Mouse (Mus musculus): ENCODE measurements around the gene Krtap3-1.
"Not testable (repeated sequence)": the region's sequence is repeated elsewhere in the genome, so short reads cannot be mapped to it uniquely, and the experiment has no call there.

Krtap3-1 gene

DNA sequence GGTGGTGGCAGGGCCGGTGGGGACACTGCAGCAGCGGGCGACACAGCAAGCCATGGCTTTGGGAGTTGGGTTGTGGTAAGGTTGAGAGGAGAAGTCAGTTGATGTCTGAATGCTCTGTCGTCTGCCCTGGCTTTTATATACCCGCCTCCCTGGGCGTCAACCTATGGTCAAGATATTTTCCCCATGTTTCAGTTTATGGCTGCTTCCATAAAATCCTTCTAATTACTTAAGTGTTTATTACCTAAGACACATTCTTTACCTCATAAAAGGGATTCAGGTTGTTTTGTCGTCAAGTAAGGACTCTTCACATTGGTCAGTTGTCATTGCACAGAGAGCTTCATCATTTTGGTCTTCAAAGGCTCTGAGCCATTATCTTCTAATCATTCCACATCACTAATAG is at the start of gene Krtap3-1:
Gene Krtap3-1, minus strand, starts transcription at position 101 of the 400 bp plus-strand sequence.
- no peak for DNase-seq (ENCODE audit: low spot score)

- no peak for DNase-seq (ENCODE audit: low spot score)
Observed at GRCm38 (mm10) chr11:99614796-99615363, 48.5 kb upstream of the Krtap3-1 start, which contains the start of gene Krtap2-4. Gene Krtap2-4, minus strand, starts transcription at chr11:99614846.

DNA sequence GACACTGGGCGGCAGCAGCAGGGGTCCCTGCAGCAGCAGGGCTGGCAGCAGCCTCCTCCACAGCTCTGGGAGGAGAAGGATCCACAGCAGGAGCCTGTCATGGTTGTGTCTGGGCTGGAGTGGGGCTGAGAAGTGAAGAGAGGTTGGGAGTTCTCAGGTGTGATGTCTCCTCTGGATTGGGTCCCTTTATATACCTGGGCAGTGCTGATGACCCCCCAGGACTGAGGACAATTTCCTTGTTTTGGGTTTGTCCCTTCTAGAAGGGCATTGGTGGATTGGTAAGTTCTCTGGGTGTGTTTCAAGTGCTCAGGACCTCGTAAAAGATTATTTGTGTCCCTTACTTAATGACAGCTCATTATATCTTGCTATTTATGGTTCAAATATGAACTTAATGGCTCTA is 43.7 kb upstream of the Krtap3-1 start, which contains the start of gene Gm11937:
Gene Gm11937, minus strand, starts transcription at position 101 of the 400 bp plus-strand sequence.
- DNase-seq (ENCODE audit: low spot score): not testable (repeated sequence)

GRCm38 (mm10) chr11:99609126-99609525 is 42.7 kb upstream of the Krtap3-1 start:
- no peak for DNase-seq (ENCODE audit: low spot score)

DNA sequence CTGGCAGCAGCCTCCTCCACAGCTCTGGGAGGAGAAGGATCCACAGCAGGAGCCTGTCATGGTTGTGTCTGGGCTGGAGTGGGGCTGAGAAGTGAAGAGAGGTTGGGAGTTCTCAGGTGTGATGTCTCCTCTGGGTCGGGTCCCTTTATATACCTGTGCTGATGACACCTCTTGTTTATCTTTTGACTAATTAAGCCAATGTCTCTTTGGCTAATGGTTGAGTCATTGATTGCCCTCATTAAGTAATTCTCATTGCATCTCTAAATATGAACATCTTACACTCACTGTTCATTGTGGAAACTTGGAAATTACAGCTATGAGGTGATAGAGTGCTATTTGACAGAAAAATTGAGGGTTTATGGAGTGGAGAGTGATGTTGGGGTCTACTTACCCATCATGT is 36.8 kb upstream of the Krtap3-1 start, which contains the start of gene Gm11938:
Gene Gm11938, minus strand, starts transcription at position 101 of the 400 bp plus-strand sequence.
- DNase-seq (ENCODE audit: low spot score): not testable (repeated sequence)

DNA sequence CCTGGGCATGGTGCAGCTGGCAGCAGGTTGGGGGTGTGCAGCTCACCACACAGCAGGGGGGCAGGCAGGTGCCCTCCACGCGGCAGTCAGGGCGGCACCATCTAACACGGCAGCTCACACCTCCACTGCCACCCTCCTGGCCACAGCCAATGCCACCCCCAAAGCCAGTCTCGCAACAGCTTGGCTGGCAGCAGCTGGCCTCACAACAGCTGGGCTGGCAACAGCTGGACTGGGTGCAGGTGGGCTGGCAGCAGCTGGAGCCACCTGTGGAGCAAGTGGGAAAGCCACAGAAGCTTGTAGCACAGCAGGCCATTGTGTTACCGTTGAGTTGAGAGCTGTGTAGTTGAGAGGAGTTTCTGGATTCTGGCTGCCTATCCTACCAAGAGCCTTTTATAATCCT is 31.3 kb upstream of the Krtap3-1 start, which contains the start of gene Krtap9-3:
Gene Krtap9-3, minus strand, starts transcription at position 364 of the 400 bp plus-strand sequence.
- not testable (repeated sequence) for DNase-seq (ENCODE audit: low spot score)

GRCm38 (mm10) chr11:99590981-99591380 is 24.6 kb upstream of the Krtap3-1 start, which contains the start of gene Krtap1-3:
Gene Krtap1-3, minus strand, starts transcription at chr11:99591339.
- DNase-seq (ENCODE audit: low spot score): no peak

DNA sequence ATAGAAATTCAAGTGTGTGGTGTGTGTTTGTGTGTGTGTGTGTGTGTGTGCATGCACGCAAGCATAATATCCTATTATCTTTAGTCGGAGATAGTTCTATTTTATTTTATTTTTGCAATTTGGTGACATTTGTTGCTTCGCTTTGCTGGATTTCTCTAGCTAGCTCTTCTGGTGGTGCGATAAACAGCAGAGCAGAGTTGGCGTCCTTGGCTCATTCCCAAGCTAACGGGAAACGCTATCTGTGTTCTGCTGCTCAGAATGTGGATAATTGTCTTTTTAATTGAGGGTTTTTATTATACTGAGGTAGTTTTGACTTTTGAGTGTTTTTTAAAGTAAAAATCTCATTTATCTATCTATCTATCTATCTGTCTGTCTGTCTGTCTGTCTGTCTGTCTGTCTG is 18.7 kb upstream of the Krtap3-1 start:
- no peak for DNase-seq (ENCODE audit: low spot score)

- DNase-seq (ENCODE audit: low spot score): no peak
Observed at GRCm38 (mm10) chr11:99583245-99583704, 16.8 kb upstream of the Krtap3-1 start, which contains the start of gene Krtap1-4. Gene Krtap1-4, minus strand, starts transcription at chr11:99583654.

DNA sequence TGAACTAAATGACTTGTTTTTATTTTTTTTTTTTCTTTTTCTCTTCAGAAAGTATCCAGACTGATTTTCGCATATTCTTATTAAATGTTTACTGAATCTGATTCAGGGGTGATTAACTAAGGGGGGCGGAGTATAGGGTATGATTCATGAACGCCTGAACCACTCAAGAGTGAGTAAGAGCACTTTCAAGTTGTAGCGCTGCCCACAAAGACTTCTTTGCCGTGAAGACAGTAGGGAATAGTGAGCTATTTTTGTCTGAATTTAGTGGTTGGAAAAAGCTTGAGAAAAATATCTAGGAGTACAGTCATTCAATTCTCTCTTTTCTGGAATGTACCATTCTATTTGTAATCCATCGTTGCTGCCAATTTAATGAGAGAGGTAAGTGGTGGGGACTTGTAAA is 15.1 kb upstream of the Krtap3-1 start:
- no peak for DNase-seq (ENCODE audit: low spot score)

DNA sequence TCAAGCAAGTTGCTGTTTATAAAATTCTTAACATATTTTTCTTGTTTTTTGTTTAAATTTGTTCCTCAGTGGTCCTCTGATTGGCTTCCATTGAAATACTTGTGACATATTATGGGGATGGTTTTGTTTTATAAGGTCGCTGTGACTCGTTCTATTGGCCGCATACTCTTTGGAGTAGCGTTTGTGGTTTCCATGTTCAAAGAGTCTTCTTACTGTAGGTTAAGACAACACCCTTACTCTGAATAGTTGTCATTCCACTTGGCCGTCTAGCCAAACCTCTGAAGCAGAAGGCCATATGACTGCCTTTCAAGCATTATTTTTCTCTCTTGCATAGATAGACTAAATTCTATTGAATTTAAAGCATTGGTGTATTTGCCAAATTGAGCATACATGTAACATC is 14.6 kb upstream of the Krtap3-1 start:
- DNase-seq (ENCODE audit: low spot score): no peak

DNA sequence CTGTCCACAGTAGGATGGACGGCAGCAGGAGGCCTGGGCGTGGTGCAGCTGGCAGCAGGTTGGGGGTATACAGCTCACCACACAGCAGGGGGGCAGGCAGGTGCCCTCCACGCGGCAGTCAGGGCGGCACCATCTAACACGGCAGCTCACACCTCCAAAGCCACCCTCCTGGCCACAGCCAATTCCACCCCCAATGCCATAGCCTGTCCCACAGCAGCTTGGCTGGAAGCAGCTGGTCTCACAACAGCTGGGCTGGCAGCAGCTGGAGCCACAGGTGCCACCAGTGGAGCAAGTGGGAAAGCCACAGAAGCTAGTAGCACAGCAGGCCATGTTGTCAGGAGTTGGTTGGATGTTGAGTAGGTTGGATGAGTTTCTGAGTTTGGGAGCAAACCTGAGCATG is 14.2 kb upstream of the Krtap3-1 start, which contains the start of gene Krtap1-5:
Gene Krtap1-5, minus strand, starts transcription at position 381 of the 400 bp plus-strand sequence.
- no peak for DNase-seq (ENCODE audit: low spot score)

GRCm38 (mm10) chr11:99574106-99574505 is 7.7 kb upstream of the Krtap3-1 start:
- peak; percentile 72 for DNase-seq (ENCODE audit: low spot score)

- no peak for DNase-seq (ENCODE audit: low spot score)
Observed at GRCm38 (mm10) chr11:99573164-99573563, 6.7 kb upstream of the Krtap3-1 start.

DNA sequence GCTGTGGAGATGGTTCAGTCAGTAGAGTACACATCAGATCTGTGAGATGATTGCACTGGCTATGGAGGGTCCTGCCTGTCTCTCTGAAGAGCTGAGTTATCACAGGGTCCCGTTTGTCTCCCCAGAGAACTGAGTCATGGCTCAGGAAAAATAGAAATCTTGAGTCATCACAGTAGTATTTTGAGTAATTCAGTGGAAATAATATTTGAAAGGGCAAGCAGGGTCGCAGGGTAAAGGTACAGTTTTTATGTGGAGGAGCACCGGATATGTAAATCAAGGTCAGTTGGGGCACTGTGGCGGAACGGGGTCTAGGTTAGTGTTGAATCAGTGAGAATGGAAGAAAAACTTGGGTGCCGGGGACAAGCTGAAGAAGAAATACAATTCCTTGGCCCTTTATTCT is 3.9 kb downstream of the Krtap3-1 start:
- no peak for DNase-seq (ENCODE audit: low spot score)

DNA sequence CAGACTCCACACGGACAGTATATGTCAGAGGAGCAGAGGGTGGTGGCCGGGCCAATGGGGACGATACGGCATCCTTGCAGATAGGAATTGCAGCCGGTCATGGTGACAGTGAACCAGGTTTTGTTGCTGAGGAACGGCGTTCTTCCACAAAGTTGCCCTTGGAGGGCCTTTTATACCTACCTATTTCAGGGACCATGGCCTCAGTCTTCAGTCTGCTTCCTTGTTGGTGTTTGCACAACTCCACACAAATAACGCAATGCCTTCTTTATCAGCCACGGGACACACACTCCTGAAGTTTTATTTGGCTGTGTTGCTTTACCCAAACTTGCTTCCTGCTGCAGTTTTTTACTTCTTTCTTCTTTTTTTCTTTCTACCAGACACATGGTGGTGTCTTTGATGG is 7.1 kb downstream of the Krtap3-1 start, which contains the start of gene Gm11939:
Gene Gm11939, minus strand, starts transcription at position 101 of the 400 bp plus-strand sequence.
- DNase-seq (ENCODE audit: low spot score): no peak

DNA sequence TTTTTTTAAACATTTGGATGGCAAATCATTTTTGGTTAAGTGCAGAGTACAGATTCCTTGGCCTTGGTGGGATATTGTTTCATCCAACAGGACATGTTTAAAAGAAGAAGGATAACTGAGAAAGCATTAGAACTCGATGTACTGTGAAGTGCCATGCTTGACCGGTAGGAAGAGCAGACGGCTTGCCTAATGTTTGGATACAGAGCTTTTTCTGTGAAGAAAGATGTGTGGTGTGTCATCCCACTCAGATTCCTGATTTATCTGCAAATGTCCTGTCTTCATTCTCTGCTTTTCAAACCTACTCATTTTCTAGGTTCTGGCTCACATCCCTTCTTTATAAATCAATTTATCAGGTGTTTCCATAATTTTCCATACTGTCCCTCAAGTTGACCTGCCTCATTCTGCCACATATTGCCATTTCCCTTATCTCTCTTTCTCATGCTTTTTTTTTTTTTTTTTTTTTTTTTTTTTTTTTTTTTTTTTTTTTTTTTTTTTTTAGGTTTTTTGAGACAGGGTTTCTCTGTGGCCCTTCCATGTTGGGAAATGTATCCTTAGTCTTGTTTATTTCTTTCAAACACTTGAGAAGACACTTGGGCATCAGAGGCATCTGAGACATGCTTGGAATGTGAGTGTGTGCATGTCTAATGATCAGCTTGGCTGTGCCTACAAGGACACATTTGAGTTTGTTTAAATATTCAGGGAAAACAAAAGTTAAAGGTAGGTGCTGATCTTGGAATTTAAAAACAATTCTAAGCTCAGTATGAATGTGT is 8.3 kb downstream of the Krtap3-1 start:
- DNase-seq (ENCODE audit: low spot score): no peak

DNA sequence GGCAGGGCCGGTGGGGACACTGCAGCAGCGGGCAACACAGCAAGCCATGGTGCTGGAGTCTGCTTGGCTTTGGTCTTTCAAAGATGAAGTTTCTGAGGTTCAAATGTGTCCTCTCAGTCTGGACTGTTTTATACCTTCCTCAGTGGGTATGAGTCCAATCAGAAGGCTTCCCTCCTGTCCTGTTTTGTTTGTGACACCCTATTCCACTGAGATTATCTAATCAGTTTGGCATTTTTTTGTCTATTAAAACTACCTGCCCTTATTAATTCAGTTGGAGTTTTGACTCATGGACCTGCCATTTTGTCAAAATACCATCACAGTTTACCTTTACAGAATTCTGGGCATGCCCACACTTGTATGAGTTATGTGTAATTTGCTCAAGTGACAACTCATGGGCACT is 9.7 kb downstream of the Krtap3-1 start, which contains the start of gene Krtap3-2:
Gene Krtap3-2, minus strand, starts transcription at position 101 of the 400 bp plus-strand sequence.
- no peak for DNase-seq (ENCODE audit: low spot score)

- no peak for DNase-seq (ENCODE audit: low spot score)
Observed at GRCm38 (mm10) chr11:99556195-99556594, 10.2 kb downstream of the Krtap3-1 start.

- DNase-seq (ENCODE audit: low spot score): no peak
Observed at GRCm38 (mm10) chr11:99550765-99551164, 15.7 kb downstream of the Krtap3-1 start, which contains the start of gene Krtap3-3. Gene Krtap3-3, minus strand, starts transcription at chr11:99550865.

DNA sequence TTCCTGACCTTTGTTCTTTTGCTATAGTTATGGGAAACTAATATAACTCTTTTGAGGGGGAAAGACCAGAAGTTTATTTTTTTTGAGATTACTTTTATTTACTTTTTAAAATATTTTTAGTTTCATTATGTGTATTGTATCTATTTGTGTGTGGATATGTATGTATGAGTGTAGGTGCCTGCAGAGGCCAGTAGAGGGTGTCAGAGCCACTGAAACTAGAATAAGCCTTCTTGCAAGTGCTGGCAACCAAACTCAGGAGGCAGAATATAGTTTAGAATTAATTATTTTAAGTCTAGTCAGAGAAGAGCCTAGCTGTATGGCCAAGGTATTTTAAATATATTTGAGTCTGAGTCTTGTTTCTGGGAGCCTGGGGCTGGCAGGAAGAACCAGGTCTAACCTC is 18.5 kb downstream of the Krtap3-1 start:
- DNase-seq (ENCODE audit: low spot score): no peak

DNA sequence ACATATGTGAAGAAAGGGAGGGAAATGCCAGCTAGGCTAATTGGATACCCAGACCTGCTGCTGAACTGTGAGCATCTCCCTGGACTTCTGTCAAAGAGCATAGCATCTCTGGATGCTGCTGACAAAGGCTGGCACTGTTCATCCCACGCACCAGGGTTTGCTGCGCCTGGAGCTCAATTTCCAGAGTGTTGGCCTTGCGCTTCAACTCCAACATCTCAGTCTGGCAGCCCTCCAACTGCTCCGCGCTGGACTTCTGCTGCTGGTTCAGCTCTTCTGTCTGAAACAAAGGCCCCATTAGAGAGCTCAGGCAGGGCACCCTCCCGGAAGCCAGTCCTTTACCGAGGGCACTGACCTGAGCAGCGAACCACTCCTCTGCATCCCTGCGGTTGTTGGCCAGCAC is 26.7 kb downstream of the Krtap3-1 start:
- DNase-seq (ENCODE audit: low spot score): peak; percentile 56

Measured in ovary, postnatal 36 days (tissue).